Mouse (Mus musculus) neural tube, embryonic 12.5 days (tissue): ENCODE measurements around the gene Polg. TPM values are rescaled to one million over a fixed set of nuclear protein-coding genes. Genes with fewer than 3 reads are reported as not detected.

Source experiments
- ATAC-seq: fragments of 200-750 bp; cut with Nextera tagmentation; 2 replicates; pipeline ENCODE4 v1.8.0; 2017; ENCODE audit warnings: low read depth, mild to moderate bottlenecking, moderate TSS enrichment, moderate library complexity; ENCODE audit not compliant: low FRiP score
- H3K27ac ChIP-seq: fragments of 300-500 bp; sonication (generic); 2 replicates; pipeline ENCODE4 v1.5.1; 2016
- H3K27me3 ChIP-seq: fragments of 300-500 bp; sonication (generic); replicated peaks from 2 replicates; pipeline ENCODE4 v1.6.1; 2016; ENCODE audit warnings: mild to moderate bottlenecking
- H3K36me3 ChIP-seq: fragments of 300-500 bp; sonication (generic); 2 replicates; pipeline ENCODE4 v1.6.1; 2016; ENCODE audit warnings: mild to moderate bottlenecking
- H3K4me1 ChIP-seq: fragments of 300-500 bp; sonication (generic); 2 replicates; pipeline ENCODE4 v1.6.1; 2016
- H3K4me2 ChIP-seq: fragments of 300-500 bp; sonication (generic); replicated peaks from 2 replicates; pipeline ENCODE4 v1.6.1; 2016; ENCODE audit warnings: mild to moderate bottlenecking
- H3K4me3 ChIP-seq: fragments of 300-500 bp; sonication (generic); 2 replicates; pipeline ENCODE4 v1.5.1; 2016
- H3K9ac ChIP-seq: fragments of 300-500 bp; sonication (generic); 2 replicates; pipeline ENCODE4 v1.6.1; 2016; ENCODE audit warnings: mild to moderate bottlenecking
- H3K9me3 ChIP-seq: fragments of 300-500 bp; sonication (generic); 2 replicates; pipeline ENCODE4 v1.6.1; 2016; ENCODE audit warnings: mild to moderate bottlenecking
- WGBS: fragments of 180-500 bp; shearing (Covaris S2); methylation state at CpG from one replicate; pipeline ENCODE4 v1.1.7; 2016; 5-methylcytosine and 5-hydroxymethylcytosine counted together
- polyA plus RNA-seq: library from polyadenylated mRNA; unstranded; fragments of >200 nt; fragmentation: Nextera tagmentation; extraction: Ambion mirVana; gene quantifications from 2 replicates; pipeline ENCODE4 v1.2.1, GENCODE M21; 2016

Polg gene
- polyA plus RNA-seq = 45.6 and 48.5 TPM in 2 replicates

DNA sequence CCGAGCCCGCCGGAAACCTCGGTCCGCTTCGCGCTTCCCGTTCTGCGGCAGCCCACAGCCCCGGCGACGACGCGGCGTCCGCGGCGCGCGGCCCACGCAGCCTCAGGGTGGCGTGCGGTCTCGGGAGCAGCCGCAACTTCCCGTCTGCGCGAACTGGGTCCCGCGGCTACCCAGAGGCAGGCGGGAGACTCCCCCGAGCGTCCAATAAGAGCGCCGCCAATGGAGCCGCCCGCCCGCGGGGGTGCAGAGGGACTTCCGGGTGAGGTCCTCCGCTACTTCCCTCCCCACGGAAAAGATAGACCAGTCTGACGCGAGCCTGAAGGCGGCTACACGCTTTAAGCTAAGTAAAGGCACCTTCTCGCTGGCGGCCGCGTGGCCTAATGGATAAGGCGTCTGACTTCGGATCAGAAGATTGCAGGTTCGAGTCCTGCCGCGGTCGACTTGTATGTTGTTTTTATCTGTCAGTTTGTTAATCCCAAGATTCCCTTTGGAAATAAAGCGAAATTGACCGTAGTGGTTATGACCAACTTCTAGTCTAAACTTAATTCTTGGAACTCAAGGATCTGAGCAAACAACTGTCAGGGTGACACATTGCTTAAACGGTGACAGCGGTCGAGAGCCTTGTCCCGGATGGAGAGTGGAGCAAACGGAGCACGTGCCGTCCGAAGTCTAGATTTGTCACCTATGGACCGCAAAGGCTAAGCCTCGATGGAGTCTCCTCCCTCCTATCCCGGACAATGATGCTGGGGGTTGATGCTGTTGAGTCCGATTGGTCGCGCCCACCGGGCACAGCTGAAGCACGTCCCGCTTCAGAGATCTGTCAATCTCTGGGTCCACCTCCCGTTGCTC is at the start of gene Polg:
Gene Polg (minus strand): TSS at position 310 of the 849 bp plus-strand sequence.
- ATAC-seq = peak; percentile 95
- Histone ChIP-seq H3K9ac (peak within 1 kb of the TSS; percentile 81), H3K36me3 (peaks cover 17% of the 10 kb centered on the region), H3K4me1 (peaks cover 26% of the 10 kb centered on the region), H3K4me2 (peak within 1 kb of the TSS; percentile 74), H3K27ac (peak within 1 kb of the TSS; percentile 75), H3K27me3 (peaks cover 9% of the 10 kb centered on the region; the same call in 1 of the 2 replicates), H3K4me3 (peak within 1 kb of the TSS; percentile 92), H3K9me3 (no peaks in the 10 kb centered on the region)
- WGBS = under 1% methylated on average over 76 of the region's 76 CpGs

DNA sequence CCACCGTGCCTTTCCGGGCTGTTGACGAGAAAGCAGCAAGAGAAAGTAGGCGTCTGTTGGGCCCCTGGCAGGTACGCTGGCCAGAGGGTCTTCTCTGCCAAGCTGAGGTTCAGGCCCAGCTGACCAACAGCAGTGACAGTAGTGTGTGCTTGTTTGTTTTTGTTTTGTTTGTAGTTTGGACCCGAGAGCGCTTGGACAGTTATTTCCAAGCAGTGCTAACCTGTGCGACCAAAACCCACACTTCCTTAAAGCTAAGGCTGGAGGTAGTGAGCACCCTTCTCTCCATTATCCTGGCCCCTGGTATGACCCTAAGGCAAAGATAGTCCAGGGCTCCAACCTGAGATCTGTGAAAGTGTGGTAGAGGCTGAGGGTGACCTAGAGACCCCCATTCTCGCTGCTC is 49.7 kb upstream of the Polg start:
- H3K27me3 ChIP-seq = peaks cover 28% of the 10 kb centered on the region

DNA sequence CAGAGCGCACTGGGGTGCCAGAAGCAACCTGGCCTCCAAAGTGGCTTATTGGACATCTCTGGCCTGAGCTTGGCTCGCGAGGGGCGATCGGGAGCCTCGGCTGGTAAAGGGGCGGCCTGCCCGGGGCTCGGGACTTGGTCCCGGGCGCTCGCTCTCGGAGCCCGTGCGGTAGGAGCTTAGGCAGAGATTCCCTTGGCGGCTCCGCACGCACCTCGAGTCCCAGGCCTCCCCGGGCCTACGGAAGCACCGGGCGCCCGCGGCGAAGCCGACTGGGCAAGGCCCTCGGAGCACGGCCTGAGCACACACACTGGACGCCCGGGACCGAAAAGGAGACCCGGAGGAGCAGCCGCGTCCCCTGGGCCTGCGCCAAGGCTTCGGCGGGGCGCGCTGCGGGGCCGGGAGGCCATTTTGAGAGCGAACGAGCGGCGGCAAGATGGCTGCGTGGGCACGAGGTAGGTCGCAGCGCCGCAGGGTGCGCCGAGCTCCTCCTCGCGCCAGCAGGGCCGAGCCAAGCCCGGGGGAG is 49.1 kb upstream of the Polg start:
- Histone ChIP-seq H3K9ac (peak overlapping the region; percentile 100), H3K4me3 (peak overlapping the region; percentile 36), H3K27ac (peak overlapping the region; percentile 99), H3K4me1 (peaks cover 79% of the 10 kb centered on the region), H3K4me2 (peak overlapping the region; percentile 65), H3K36me3 (no peaks in the 10 kb centered on the region), H3K27me3 (peaks cover 28% of the 10 kb centered on the region), H3K9me3 (no peaks in the 10 kb centered on the region)
- 1% methylated on average over 57 of the region's 57 CpGs for WGBS
- ATAC-seq = no peak

More for the DNA sequence above, 49.7 kb upstream of the Polg start:
- Histone ChIP-seq H3K4me3 (peak overlapping the region; percentile 36), H3K36me3 (no peaks in the 10 kb centered on the region), H3K27ac (peak overlapping the region; percentile 99), H3K9me3 (no peaks in the 10 kb centered on the region), H3K4me1 (peaks cover 83% of the 10 kb centered on the region), H3K4me2 (peak overlapping the region; percentile 65), H3K9ac (peak overlapping the region; percentile 100)
- ATAC-seq = no peak
- WGBS = 27% methylated on average over 9 of the region's 9 CpGs

DNA sequence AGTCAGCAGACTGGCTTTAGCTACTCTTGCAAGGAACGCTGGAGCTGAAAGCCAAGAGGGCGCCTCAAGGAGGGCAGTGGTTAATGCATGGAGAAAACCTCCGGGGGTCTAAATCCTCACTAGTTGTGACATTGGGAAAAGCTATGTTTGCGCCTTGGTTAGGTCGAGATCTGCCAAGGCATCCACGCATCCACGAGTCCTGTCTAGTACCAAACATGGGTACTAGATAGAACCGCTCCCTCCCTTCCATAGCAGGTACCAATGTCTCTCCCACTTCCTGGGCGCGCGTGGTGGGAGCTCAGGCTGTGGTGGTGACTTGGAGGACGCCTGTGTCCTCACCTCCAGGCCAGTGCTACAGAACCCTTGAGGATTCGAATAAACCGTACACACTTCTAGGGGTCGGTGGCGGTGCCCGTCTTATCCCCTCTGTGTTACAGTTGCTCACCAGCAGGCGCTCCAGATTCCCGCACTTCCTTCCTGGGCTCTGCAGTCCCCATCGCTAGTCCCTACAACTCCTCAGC is 48.3 kb upstream of the Polg start:
- WGBS = 2% methylated on average over 20 of the region's 20 CpGs
- Histone ChIP-seq H3K9me3 (no peaks in the 10 kb centered on the region), H3K9ac (peak overlapping the region; percentile 100), H3K27me3 (peaks cover 28% of the 10 kb centered on the region), H3K4me1 (peaks cover 77% of the 10 kb centered on the region), H3K4me2 (peak overlapping the region; percentile 65), H3K4me3 (0 out of 2 replicates have a peak overlapping the region, but pooled peaks have one; percentile 13), H3K36me3 (peaks cover 6% of the 10 kb centered on the region; the same call in 1 of the 2 replicates), H3K27ac (peak overlapping the region; percentile 99)
- ATAC-seq = 0 out of 2 replicates have a peak, but pooled peaks have one; percentile 5

DNA sequence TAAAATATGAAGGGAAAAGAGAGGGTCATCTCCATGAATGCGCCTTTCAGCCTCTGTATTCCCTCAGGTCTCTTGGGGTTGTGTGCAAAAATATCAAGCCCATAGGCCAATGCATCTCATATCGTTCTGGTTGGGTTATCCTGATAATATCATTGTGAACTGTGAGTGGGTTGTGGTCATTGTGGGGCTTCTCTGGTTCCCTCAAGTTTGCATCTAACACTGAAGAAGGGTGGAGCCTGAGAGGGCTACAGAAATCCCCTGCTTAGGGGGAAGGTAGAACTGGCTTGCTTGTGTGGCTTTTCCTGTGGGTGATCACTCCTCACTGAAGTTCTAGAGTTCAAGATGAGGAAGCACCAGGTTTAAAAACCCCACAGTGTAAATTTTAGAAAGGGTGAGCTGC is 47.3 kb upstream of the Polg start:
- H3K27ac ChIP-seq = peak overlapping the region; percentile 99
- ATAC-seq = no peak
- peaks cover 72% of the 10 kb centered on the region for H3K4me1 ChIP-seq
- H3K36me3 ChIP-seq = peaks cover 14% of the 10 kb centered on the region
- peaks cover 28% of the 10 kb centered on the region for H3K27me3 ChIP-seq
- H3K9ac ChIP-seq = peak overlapping the region; percentile 100
- no peaks in the 10 kb centered on the region for H3K9me3 ChIP-seq
- H3K4me3 ChIP-seq = no peak overlapping the region
- 6% methylated on average over 2 of the region's 2 CpGs for WGBS
- peak overlapping the region; percentile 65 for H3K4me2 ChIP-seq

DNA sequence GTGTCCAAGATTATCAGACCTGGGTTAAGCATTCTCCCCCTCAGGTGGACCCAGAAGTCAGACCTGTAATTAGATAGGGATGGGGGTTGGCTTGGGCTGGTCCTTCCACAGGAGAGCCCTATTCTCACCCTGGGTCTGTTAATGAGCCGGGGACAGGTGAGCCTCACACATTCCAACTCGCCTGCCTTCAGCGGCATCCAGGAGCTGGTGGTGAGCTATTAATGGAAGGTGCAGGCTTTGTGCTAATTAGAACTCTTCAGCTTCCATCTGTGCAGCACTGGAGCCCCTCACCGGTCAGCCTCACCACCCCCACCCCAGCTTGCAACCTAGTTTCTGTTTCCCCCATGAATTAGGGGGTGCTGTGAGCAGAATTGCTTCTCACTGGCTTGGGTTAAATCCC is 46.3 kb upstream of the Polg start:
- no peak for ATAC-seq
- peaks cover 66% of the 10 kb centered on the region for H3K4me1 ChIP-seq

DNA sequence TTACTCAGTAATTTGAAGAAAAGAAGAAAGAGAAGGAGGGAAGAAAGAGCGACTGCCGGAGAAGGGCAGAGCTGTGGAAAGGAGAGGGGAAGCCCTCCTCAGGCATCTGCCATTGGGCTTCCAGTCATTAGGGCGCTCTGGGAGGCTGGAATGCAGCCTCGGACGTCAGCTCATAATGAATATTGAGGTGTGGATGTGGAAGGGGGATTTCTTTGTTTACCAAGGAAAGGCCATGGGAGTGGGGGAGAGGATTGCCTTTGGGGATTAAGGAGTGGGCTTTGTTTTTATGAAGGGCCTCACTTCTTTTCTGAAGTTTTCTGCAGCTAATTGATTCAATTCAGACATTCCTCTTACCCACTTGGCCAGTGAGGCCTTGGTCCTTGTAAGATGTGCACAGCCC is 45.5 kb upstream of the Polg start:
- peak overlapping the region; percentile 87 for H3K4me3 ChIP-seq
- H3K4me1 ChIP-seq = peaks cover 59% of the 10 kb centered on the region
- no peaks in the 10 kb centered on the region for H3K9me3 ChIP-seq
- H3K36me3 ChIP-seq = peaks cover 25% of the 10 kb centered on the region
- peak overlapping the region; percentile 98 for H3K27ac ChIP-seq
- no peak for ATAC-seq
- peak overlapping the region; percentile 90 for H3K4me2 ChIP-seq
- peak overlapping the region; percentile 100 for H3K9ac ChIP-seq
- H3K27me3 ChIP-seq = peaks cover 38% of the 10 kb centered on the region
- 2% methylated on average over 5 of the region's 5 CpGs for WGBS

More for the DNA sequence above, 46.3 kb upstream of the Polg start:
- H3K9me3 ChIP-seq = no peaks in the 10 kb centered on the region
- H3K36me3 ChIP-seq = peaks cover 23% of the 10 kb centered on the region
- H3K4me3 ChIP-seq = no peak overlapping the region
- 6% methylated on average over 4 of the region's 4 CpGs for WGBS
- H3K27me3 ChIP-seq = peaks cover 30% of the 10 kb centered on the region
- H3K4me2 ChIP-seq = peak overlapping the region; percentile 90
- H3K27ac ChIP-seq = peak overlapping the region; percentile 98
- H3K9ac ChIP-seq = peak overlapping the region; percentile 100

DNA sequence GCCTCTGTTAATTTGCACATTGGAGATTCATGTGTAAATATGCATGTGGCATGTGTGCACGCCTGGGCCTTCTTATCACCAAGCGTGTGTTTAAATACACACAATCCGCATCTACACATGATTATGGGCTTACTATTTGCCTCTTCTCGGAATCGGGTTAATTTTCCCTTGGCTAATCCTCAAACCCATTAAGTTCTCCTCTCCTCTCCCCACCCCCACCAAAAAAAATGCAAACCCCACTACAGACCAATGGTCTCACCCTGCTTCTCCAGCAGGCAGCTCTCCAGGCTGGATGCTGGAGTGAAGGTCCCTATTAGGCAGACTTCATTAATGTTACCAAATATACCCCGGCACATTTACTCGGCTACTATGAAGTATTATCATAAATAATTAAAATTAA is 45.0 kb upstream of the Polg start:
- peaks cover 38% of the 10 kb centered on the region for H3K27me3 ChIP-seq
- peak overlapping the region; percentile 90 for H3K4me2 ChIP-seq
- 16% methylated on average over 7 of the region's 7 CpGs for WGBS
- H3K9ac ChIP-seq = peak overlapping the region; percentile 100
- peak overlapping the region; percentile 87 for H3K4me3 ChIP-seq
- H3K27ac ChIP-seq = peak overlapping the region; percentile 98
- peaks cover 54% of the 10 kb centered on the region for H3K4me1 ChIP-seq
- peaks cover 25% of the 10 kb centered on the region for H3K36me3 ChIP-seq
- H3K9me3 ChIP-seq = no peaks in the 10 kb centered on the region
- ATAC-seq = no peak

DNA sequence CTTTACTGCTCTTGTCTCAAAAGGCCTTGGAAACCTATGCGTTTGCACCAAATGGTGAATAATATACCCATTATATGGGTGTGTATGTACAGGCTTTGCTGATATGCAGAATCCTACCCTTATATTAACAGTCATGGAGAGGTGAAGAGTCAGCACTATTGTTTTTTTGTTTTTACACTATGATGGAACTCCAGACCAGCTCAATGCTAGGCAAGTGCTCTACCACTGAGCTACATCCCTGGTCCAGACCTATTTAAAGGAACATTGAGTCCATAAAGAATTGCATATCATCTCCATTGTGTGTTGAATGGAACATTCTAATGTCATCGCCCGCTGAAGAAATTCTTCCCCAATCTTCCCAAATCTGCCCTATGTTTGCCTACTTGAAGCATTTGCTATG is 44.5 kb upstream of the Polg start:
- Histone ChIP-seq H3K4me2 (peak overlapping the region; percentile 90), H3K27ac (peak overlapping the region; percentile 98), H3K4me1 (peaks cover 50% of the 10 kb centered on the region), H3K9me3 (no peaks in the 10 kb centered on the region), H3K4me3 (peak overlapping the region; percentile 87; the same call in 1 of the 2 replicates), H3K27me3 (peaks cover 38% of the 10 kb centered on the region), H3K9ac (peak overlapping the region; percentile 100), H3K36me3 (peaks cover 25% of the 10 kb centered on the region)
- WGBS = 17% methylated on average over 3 of the region's 3 CpGs
- no peak for ATAC-seq

DNA sequence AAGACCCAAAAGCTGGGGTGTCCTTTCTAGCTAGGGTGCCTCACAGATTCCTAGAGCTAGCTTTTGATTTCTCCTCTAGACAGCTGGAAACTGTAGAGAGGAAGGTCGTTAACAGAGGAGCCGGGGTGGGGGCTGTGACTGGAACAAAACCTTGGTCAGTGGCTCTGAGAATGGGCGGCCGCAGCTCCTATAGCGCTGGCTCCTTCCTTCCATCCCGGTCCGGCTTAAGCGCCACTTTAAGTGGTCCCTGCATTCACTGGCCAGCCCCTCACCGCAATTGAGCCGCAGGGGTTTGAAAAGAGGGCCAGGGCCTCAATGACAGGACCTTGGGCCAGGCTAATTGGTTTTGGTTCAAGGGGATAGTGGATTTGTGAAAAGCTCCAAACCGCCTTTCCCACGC is 43.5 kb upstream of the Polg start:
- Histone ChIP-seq H3K4me2 (peak overlapping the region; percentile 90), H3K27me3 (peaks cover 40% of the 10 kb centered on the region), H3K9ac (peak overlapping the region; percentile 100), H3K27ac (peak overlapping the region; percentile 98), H3K4me1 (peaks cover 44% of the 10 kb centered on the region), H3K36me3 (peaks cover 28% of the 10 kb centered on the region), H3K4me3 (peak overlapping the region; percentile 87), H3K9me3 (no peaks in the 10 kb centered on the region)
- no peak for ATAC-seq
- WGBS = 4% methylated on average over 12 of the region's 12 CpGs

DNA sequence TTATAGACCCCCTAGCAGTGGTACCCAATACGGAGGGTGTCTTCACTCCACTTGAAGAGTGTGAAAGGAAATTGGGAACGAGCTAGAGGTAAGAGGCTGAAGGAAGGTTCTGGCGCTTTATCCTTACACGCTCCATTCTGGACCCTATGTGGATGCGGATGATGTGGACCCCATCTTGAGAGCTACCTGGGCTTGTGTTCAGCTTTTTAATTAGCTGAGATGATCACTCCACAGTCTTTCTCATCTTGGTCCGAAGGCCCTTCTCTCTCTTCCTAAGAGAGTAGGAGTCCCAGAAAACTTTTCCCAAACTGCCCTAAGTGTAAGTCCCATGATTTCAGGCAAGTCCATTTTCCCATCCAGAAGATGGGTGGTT is 43.1 kb upstream of the Polg start:
- WGBS = 5% methylated on average over 6 of the region's 6 CpGs
- peak overlapping the region; percentile 87 for H3K4me3 ChIP-seq
- peaks cover 40% of the 10 kb centered on the region for H3K4me1 ChIP-seq
- peak overlapping the region; percentile 90 for H3K4me2 ChIP-seq
- no peak for ATAC-seq
- H3K9ac ChIP-seq = peak overlapping the region; percentile 100
- peaks cover 28% of the 10 kb centered on the region for H3K36me3 ChIP-seq
- no peaks in the 10 kb centered on the region for H3K9me3 ChIP-seq
- H3K27ac ChIP-seq = peak overlapping the region; percentile 98
- H3K27me3 ChIP-seq = peaks cover 40% of the 10 kb centered on the region
